Mouse (Mus musculus): ENCODE results near the gene Dhx29.

- no peak for TF ChIP-seq CHD2 (IDR thresholded peaks at IDR 0.05; ENCODE audit: low read depth, low read length)
- no peak for TF ChIP-seq MAFK (IDR thresholded peaks at IDR 0.05; ENCODE audit: insufficient read depth, low read depth, low read length)
- no peak for TF ChIP-seq HCFC1 (IDR thresholded peaks at IDR 0.05; ENCODE audit: borderline replicate concordance, insufficient read depth, low read length)
- TF ChIP-seq ZNF384 (IDR thresholded peaks at IDR 0.05; ENCODE audit: low read depth, low read length) = 0 out of 2 replicates have a peak, but pooled peaks have one; percentile 23
These were observed 2.0 kb upstream of the Dhx29 start for GRCm38 (mm10) chr13:112925266-112925665.

All from ES-E14 (cell line).